Mouse (Mus musculus): ENCODE measurements around the gene Acot2. TPM values are rescaled to one million over a fixed set of nuclear protein-coding genes. Genes with fewer than 3 reads are reported as not detected.
"Not testable (repeated sequence)": the region's sequence is repeated elsewhere in the genome, so short reads cannot be mapped to it uniquely, and the experiment has no call there.

The Acot2 gene
- total RNA-seq, 2 experiments from 2014 or later = 12.8 to 20.2 TPM

DNA sequence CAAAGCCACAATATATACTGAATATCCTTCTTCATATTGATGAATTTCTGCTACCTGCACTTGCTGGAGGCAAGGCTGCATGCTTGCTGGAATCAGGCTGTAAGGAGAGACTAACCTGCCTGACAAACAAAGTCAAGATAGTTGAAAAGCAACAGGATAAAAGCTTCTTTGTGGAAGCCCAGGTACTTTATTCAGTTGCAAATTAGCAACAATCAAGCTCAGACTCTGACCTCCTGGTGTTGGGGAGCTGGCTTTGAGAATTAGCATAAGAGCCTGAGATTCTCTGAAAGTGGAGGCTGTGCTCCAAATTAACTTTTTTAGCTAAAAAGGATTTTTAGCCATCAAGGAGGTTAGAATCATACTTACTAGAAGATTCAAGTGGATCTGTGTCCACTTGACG is 41.4 kb downstream of the Acot2 start:
- DNase-seq; intact Hi-C loops (cut with DNase I; ENCODE audit: low total_unique reads): not testable (repeated sequence)

DNA sequence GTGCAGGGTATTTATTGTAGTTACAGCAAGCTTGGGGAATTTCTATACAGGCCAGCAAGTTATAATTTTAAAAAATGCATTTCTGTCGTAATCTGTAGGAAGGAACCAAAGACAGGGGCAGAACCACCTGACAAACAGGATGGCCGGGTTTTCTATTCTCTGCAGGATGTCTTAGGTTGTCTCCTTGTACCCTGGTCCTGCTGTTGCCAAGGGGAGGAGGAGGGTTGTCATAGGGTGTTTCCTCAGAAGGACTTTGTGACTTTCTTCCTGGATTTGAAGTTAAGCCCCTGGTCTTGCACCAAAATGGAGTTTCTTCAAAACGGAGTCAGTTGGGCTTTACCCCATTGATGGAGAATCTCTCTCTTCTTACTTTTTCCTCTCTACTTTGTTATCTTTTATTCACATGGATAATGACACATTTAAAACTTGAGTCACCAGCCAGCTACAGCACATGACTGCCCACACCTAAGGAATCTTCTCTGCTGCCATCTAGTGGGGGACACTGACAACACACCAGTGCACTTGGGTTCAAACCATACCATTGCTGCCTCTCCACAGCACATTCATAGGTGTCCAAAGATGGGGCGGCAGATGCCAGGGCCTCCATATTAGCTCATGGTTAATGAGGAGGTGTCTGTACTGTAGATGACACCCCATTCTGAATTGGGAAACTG is 43.1 kb downstream of the Acot2 start:
- intact Hi-C loops (cut with DNase I; ENCODE audit: low total_unique reads) = loop anchor here (5.0 kb wide), 1 partner anchor 53 kb away; no protein-coding TSS in a partner anchor
- peak; percentile 58 for DNase-seq

DNA sequence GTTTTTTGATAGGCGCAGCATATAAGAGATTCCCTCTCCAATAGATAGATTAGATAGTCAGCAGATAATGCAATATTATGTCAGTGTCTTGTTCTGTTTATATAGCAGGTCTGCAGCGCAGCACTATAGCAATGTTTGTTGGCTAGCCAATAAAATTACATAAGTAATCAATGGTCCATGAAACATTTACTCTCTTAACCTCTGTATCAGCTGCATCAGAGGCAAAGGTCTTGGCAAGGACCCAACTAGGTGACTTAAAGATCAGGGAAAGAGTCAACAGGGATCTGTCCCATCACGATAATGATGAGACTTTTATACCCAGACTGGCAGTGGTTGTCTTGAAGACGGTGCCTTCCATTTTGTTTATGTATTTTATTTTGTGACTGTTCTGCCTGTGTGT is 45.2 kb downstream of the Acot2 start:
- intact Hi-C loops (cut with DNase I; ENCODE audit: low total_unique reads) = loop anchor here (5.0 kb wide), 1 partner anchor 56 kb away; no protein-coding TSS in a partner anchor
- DNase-seq = no peak

- intact Hi-C loops (cut with DNase I; ENCODE audit: low total_unique reads) = loop anchor here (5.0 kb wide), 1 partner anchor 56 kb away; no protein-coding TSS in a partner anchor
- DNase-seq = not testable (repeated sequence)
Measured at GRCm38 (mm10) chr12:84033302-84033701, 45.6 kb downstream of the Acot2 start.

DNA sequence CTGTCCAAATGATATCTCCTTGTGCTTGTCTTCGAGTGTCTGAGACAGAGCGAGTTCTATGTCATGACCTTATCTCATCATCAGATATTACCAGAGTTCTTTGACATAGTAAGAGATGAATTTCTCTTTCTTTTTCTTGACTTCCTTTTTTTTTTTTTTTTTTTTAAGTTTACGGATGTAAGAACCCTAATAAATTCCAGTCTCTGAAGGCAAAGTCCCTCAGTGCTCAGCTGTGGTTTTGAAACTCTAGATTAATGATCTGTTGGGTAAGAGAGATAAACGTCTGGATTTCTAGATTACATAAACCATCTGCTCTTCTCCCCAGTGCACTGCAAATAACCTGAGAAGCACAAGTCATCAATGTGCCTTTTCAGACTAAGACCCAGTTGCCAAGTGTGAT is 46.4 kb downstream of the Acot2 start:
- intact Hi-C loops (cut with DNase I; ENCODE audit: low total_unique reads) = loop anchor here (5.0 kb wide), 1 partner anchor 57 kb away; no protein-coding TSS in a partner anchor
- no peak for DNase-seq

DNA sequence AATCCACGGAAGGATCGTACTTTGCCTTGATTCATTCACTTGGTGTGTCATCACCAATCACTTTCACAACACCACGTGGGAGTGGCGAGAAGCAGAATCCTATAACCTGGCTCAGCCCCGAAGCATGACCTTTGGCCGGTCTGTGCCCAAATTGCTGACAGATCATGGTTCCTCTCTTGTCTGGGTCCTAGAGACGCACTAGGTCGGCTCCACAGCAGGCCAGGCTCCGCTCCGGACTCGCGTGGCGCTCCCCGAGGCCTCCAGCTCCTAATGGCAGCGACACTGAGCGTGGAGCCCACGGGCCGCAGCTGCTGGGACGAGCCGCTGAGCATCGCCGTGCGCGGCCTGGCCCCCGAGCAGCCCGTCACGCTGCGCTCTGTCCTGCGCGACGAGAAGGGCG is 50.6 kb downstream of the Acot2 start, which contains the start of gene Acot4:
TSS of gene Acot4 (plus strand) at position 139 of the 400 bp plus-strand sequence.
- intact Hi-C loops (cut with DNase I; ENCODE audit: low total_unique reads); DNase-seq: not testable (repeated sequence)

GRCm38 (mm10) chr12:84038691-84039111 is 51.0 kb downstream of the Acot2 start, which contains the start of gene Gm49366:
Gene Gm49366 (plus strand): TSS chr12:84038935.
- DNase-seq = peak; percentile 25
- intact Hi-C loops (cut with DNase I; ENCODE audit: low total_unique reads) = not testable (repeated sequence)

- intact Hi-C loops (cut with DNase I; ENCODE audit: low total_unique reads) = no loop called here
Measured at GRCm38 (mm10) chr12:84042248-84042647, 54.6 kb downstream of the Acot2 start.

More at GRCm38 (mm10) chr12:84042248-84042647, 54.6 kb downstream of the Acot2 start:
- DNase-seq = no peak

Other genes with a start within 250 kb of the Acot2 start
- 1 to 10 TPM; 5.6 to 6.8 TPM for gene Papln, start 224.2 kb upstream of the Acot2 start, total RNA-seq (2021)
- gene Numb, start 65.9 kb upstream of the Acot2 start, total RNA-seq (2021) = 10 to 100 TPM; 16.4 to 16.7 TPM
- 1 to 10 TPM; 3.3 to 3.7 TPM for gene Riox1, start 37.3 kb upstream of the Acot2 start, total RNA-seq (2021)
- gene Heatr4, start 3.0 kb upstream of the Acot2 start, total RNA-seq (2021) = not detected
- 1 to 10 TPM; 5.7 to 8.0 TPM for gene Acot1, start 21.6 kb downstream of the Acot2 start, total RNA-seq (2021)
- gene Acot4, start 50.5 kb downstream of the Acot2 start, total RNA-seq (2021) = under 1 TPM; 0.16 to 0.27 TPM
- not detected for gene Gm49366, start 51.1 kb downstream of the Acot2 start, total RNA-seq (2021)
- not detected for gene Acot3, start 64.3 kb downstream of the Acot2 start, total RNA-seq (2021)
- gene Acot5, start 81.5 kb downstream of the Acot2 start, total RNA-seq (2021) = under 1 TPM in 1 of 2 experiments, not detected in 1; 0.14 TPM
- 1 to 10 TPM; 2.4 to 2.6 TPM for gene Acot6, start 112.8 kb downstream of the Acot2 start, total RNA-seq (2021)
- gene Dnal1, start 126.5 kb downstream of the Acot2 start, total RNA-seq (2021) = 1 to 10 TPM; 7.0 to 7.3 TPM
- gene Pnma1, start 160.6 kb downstream of the Acot2 start, total RNA-seq (2021) = under 1 TPM; 0.23 to 0.24 TPM
- 10 to 100 TPM; 10.8 to 11.2 TPM for gene Elmsan1, start 231.0 kb downstream of the Acot2 start, total RNA-seq (2021)

All from gastrocnemius, postnatal 14 days (tissue).